Mouse (Mus musculus): ENCODE data around the gene Strn4. TPM values are rescaled to one million over a fixed set of nuclear protein-coding genes. Genes with fewer than 3 reads are reported as not detected.
A peak's percentile ranks its signal among the peaks of the same experiment; 100 is the strongest.

Strn4 gene
- 176 and 180 TPM in 2 replicates for polyA plus RNA-seq (2016; fragmentation: Nextera tagmentation; extraction: Ambion mirVana)

DNA sequence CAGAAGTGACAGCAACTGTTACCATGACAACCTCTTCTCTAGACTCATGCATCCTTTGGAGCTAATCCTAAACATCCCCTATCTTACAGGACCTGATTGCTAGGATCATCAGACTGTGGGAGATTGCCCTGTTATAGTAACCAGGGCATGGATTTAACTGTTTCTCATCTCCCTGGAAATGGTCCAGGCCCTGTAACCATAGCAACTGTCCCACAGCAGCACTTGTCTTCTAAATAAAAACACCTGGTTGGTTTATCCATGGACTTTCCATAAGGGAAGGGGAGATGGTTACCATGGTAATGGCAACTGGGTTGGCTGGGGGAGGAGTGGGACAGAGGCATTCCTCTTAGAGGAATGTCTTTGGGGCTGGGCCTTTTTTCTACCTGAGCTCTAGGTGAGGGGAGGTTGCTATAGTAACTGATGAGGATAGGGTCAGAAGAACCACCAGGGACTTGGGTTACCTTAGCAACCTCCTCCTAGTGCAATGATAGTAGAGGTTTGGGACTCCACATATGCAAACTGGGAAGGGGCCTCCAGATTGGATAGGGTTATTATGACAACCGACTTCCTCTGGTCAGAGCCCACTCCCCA is at the start of gene Strn4:
Gene Strn4 (plus strand): TSS at position 539 of the 591 bp plus-strand sequence.
- 0% methylated on average over 1 of the region's 1 CpGs for WGBS
- ATAC-seq (ENCODE audit: low FRiP score) = peak; percentile 74
- peaks cover 75% of the 10 kb centered on the region for H3K4me1 ChIP-seq

DNA sequence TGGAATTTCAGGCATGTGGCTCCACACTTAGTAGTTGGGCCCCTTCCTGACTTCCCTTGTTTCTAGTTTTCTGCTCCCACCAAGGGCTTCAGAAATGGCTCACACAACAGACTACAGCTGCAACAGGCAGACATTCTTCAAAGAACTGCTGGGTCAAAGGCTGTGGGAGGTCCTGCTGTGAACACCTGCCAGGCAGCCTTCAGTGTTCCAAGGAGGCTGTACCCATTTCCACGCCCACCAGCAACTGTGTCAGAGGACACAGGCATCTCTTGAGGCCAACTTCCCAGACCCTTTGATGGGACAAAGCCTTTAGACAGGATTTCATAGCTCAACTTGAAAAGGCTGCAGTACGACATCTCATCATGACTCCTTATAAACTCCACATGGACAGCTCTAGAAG is 49.2 kb upstream of the Strn4 start:
- H3K9me3 ChIP-seq = no peaks in the 10 kb centered on the region
- H3K9ac ChIP-seq = no peak overlapping the region
- H3K4me3 ChIP-seq (replicated peaks) = no peak overlapping the region
- H3K36me3 ChIP-seq (replicated peaks) = no peaks in the 10 kb centered on the region
- no peak overlapping the region for H3K27ac ChIP-seq
- WGBS = 25% methylated on average over 2 of the region's 2 CpGs
- H3K27me3 ChIP-seq = no peaks in the 10 kb centered on the region
- no peak for ATAC-seq (ENCODE audit: low FRiP score)
- no peak overlapping the region for H3K4me2 ChIP-seq
- peaks cover 8% of the 10 kb centered on the region for H3K4me1 ChIP-seq

More for the DNA sequence above, at the start of gene Strn4:
- peak within 1 kb of the TSS; percentile 99 for H3K27ac ChIP-seq
- H3K9me3 ChIP-seq = no peaks in the 10 kb centered on the region
- H3K27me3 ChIP-seq = peaks cover 32% of the 10 kb centered on the region
- H3K4me2 ChIP-seq = peak within 1 kb of the TSS; percentile 91
- H3K9ac ChIP-seq = peak within 1 kb of the TSS; percentile 99
- peak within 1 kb of the TSS; percentile 96 for H3K4me3 ChIP-seq (replicated peaks)
- H3K36me3 ChIP-seq (replicated peaks) = peaks cover 4% of the 10 kb centered on the region; the same call in 1 of the 2 replicates

DNA sequence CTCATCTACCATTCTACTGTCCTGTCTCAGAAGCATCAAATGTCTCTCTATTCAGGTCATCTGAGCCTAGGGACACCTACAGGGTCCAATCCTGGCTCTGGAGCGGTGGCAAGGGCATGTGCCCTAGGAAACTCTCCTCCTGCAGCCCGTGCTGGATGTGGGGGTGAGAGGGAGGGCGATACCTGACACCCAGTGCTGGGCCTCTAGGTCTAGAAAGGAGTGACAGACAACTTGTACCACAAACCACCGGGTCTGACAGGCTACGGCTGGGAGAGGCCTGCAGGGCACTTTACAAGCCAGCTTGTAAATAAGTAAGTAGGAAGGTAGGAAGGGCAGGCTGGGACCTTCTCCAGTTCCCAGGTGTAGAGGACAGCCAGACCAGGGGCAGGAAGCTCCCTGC is 39.8 kb upstream of the Strn4 start:
- no peak overlapping the region for H3K27ac ChIP-seq
- H3K27me3 ChIP-seq = no peaks in the 10 kb centered on the region
- peaks cover 4% of the 10 kb centered on the region; the same call in 1 of the 2 replicates for H3K9me3 ChIP-seq
- no peak for ATAC-seq (ENCODE audit: low FRiP score)
- no peak overlapping the region for H3K4me2 ChIP-seq
- no peak overlapping the region for H3K4me3 ChIP-seq (replicated peaks)
- no peaks in the 10 kb centered on the region for H3K36me3 ChIP-seq (replicated peaks)
- no peak overlapping the region for H3K9ac ChIP-seq
- 76% methylated on average over 5 of the region's 5 CpGs for WGBS
- no peaks in the 10 kb centered on the region for H3K4me1 ChIP-seq

DNA sequence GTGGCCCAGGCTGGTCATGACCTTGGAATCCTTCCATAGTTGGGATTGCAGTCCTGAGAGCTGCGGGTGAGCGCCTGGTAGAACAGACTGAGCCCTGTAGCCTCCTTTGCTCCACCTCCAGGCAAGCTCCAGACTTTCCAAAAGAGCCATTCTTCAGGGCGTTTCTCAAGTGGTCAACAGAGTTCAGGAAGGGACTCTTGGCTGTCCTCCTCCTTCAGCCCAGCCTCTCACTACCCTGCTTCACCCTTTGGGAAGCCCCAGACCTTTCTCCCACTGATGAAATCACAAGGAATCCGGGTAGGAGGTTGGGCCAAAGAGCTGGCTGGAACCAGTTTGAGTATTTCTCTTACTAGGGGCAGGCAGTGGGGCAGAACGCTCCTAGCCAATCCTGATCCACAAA is 35.6 kb upstream of the Strn4 start:
- no peak for ATAC-seq (ENCODE audit: low FRiP score)
- no peak overlapping the region for H3K4me3 ChIP-seq (replicated peaks)
- no peaks in the 10 kb centered on the region for H3K36me3 ChIP-seq (replicated peaks)
- H3K27ac ChIP-seq = no peak overlapping the region; the same call in 1 of the 2 replicates
- 76% methylated on average over 5 of the region's 5 CpGs for WGBS
- H3K4me2 ChIP-seq = no peak overlapping the region
- H3K9ac ChIP-seq = no peak overlapping the region
- H3K4me1 ChIP-seq = peaks cover 37% of the 10 kb centered on the region
- peaks cover 3% of the 10 kb centered on the region; the same call in 1 of the 2 replicates for H3K27me3 ChIP-seq
- H3K9me3 ChIP-seq = no peaks in the 10 kb centered on the region

DNA sequence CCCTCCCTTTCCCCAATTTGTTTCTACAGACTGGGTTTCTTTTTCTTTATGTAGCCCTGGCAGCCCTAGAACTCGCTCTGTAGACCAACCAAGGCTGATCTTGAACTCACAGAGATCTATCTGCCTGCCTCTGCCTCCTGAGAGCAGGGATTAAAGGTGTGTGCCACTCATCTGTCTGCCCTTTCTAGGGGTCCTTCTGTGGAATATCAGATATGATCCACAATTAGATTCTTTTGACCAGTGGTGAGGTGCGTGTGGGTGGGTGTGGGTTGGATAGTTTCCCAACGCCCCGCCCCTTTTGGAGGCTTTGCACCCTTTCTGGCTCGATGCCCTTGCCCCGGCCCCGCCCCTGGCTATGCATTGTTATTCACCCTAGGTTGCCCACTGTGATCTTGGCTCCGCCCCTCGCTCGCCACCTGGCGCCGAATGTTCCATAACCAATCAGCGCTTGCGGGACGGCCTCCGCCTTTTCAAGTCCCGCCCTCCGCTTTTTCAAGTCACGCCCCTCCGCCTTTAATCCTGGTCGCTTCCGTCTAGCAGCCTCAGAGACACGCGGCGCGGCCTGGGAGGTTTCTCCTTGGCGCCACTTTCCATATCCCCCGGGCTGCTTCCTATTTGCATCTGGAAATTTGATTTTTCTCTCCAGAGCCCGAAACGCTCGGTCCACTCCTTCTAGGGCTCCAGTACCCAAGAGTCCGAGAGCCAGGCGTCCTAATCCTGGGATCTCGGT is 34.7 kb upstream of the Strn4 start, which contains the start of gene Slc1a5:
Gene Slc1a5 (plus strand): TSS at position 516 of the 730 bp plus-strand sequence.
- H3K27ac ChIP-seq = peak within 1 kb of the TSS; percentile 50; the same call in 1 of the 2 replicates
- peak within 1 kb of the TSS; percentile 69 for H3K4me3 ChIP-seq (replicated peaks)
- H3K9ac ChIP-seq = peak within 1 kb of the TSS; percentile 75
- peak; percentile 85 for ATAC-seq (ENCODE audit: low FRiP score)
- H3K27me3 ChIP-seq = peaks cover 3% of the 10 kb centered on the region; the same call in 1 of the 2 replicates
- peaks cover 4% of the 10 kb centered on the region; the same call in 1 of the 2 replicates for H3K36me3 ChIP-seq (replicated peaks)
- WGBS = 2% methylated on average over 34 of the region's 34 CpGs
- H3K4me1 ChIP-seq = peaks cover 40% of the 10 kb centered on the region
- H3K9me3 ChIP-seq = no peaks in the 10 kb centered on the region
- H3K4me2 ChIP-seq = peak within 1 kb of the TSS; percentile 100

DNA sequence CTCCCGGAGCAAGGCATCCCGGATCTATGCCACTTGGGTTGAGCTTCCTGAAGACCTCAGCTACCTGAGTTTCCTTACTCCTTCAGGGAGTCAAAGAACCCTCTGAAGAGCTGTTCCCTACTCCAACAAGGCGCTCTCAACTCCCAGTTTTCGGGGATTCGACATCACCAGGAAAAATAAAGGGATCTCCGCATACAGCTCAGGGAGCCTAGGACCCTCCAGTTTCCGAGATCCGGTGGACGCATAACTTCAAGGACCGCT is 34.2 kb upstream of the Strn4 start:
- under 1% methylated on average over 10 of the region's 10 CpGs for WGBS
- peak overlapping the region; percentile 69 for H3K4me3 ChIP-seq (replicated peaks)
- ATAC-seq (ENCODE audit: low FRiP score) = no peak
- peak overlapping the region; percentile 100 for H3K4me2 ChIP-seq
- peak overlapping the region; percentile 75 for H3K9ac ChIP-seq
- H3K4me1 ChIP-seq = peaks cover 40% of the 10 kb centered on the region
- peaks cover 9% of the 10 kb centered on the region; the same call in 1 of the 2 replicates for H3K36me3 ChIP-seq (replicated peaks)
- H3K27me3 ChIP-seq = peaks cover 3% of the 10 kb centered on the region; the same call in 1 of the 2 replicates
- peak overlapping the region; percentile 50; the same call in 1 of the 2 replicates for H3K27ac ChIP-seq
- no peaks in the 10 kb centered on the region for H3K9me3 ChIP-seq

- Histone ChIP-seq H3K36me3 (replicated peaks) (peaks cover 13% of the 10 kb centered on the region; the same call in 1 of the 2 replicates), H3K27ac (no peak overlapping the region), H3K9ac (peak overlapping the region; percentile 75), H3K4me3 (replicated peaks) (peak overlapping the region; percentile 69), H3K4me1 (peaks cover 40% of the 10 kb centered on the region), H3K9me3 (no peaks in the 10 kb centered on the region), H3K27me3 (peaks cover 3% of the 10 kb centered on the region; the same call in 1 of the 2 replicates), H3K4me2 (peak overlapping the region; percentile 100)
- WGBS = under 1% methylated on average over 60 of the region's 60 CpGs
- peak; percentile 30 for ATAC-seq (ENCODE audit: low FRiP score)
These were observed 33.7 kb upstream of the Strn4 start for GRCm38 (mm10) chr7:16781816-16782554.

DNA sequence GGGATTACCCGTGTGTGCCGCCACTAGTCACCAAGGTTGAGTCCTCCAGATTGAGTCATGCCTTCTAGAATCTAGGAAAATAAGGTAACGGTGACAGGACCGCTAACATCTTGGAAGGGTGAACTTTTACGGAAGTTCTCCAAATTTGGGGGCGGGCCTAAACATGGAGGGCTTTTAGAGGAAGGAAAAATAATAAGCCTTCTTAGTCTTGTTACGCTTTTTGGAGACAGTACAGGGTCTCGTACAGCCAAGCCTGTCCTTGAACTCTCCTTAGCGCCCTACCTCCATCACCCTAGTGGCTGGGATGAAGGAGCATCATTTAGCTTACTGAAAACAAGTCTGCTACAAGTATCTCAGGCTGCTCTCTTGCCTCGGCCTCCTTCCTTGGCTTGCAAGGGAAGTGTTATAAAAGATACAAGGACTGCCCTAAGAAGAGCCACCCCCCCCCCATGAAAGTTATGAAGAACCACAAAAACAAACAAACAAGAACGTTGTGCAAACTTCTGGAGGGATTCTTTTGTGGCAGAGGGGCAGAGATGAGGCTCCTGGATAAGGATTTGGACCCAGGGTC is 33.0 kb upstream of the Strn4 start:
- ATAC-seq (ENCODE audit: low FRiP score) = no peak
- WGBS = 3% methylated on average over 11 of the region's 11 CpGs
- Histone ChIP-seq H3K4me3 (replicated peaks) (peak overlapping the region; percentile 69), H3K4me1 (peaks cover 40% of the 10 kb centered on the region), H3K9me3 (no peaks in the 10 kb centered on the region), H3K27ac (no peak overlapping the region), H3K27me3 (peaks cover 3% of the 10 kb centered on the region; the same call in 1 of the 2 replicates), H3K9ac (peak overlapping the region; percentile 75), H3K4me2 (peak overlapping the region; percentile 100), H3K36me3 (replicated peaks) (peaks cover 13% of the 10 kb centered on the region; the same call in 1 of the 2 replicates)

DNA sequence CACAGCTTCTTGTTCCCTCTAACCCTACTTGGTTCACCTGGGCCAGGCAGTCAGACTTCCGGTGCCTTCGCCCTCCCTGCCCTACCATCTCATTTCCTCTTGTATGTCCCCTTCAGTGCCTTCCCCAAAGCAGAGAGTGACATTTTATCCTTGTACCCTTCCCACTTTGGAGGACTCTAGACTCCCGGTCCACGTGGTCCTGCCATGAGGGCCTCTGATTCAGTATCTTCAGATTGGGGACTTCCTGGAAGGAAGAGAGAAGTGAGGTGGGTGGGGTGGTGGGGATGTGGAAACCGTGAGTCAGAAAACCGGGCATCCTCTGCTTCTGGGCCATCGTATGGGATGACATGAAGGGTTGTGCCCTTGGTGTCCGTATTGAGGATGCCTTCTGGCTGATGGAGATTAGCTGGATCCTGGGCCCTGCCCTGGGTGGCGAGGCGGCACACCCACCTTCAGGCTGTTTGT is 32.4 kb upstream of the Strn4 start:
- peak overlapping the region; percentile 100 for H3K4me2 ChIP-seq
- no peak for ATAC-seq (ENCODE audit: low FRiP score)
- peaks cover 40% of the 10 kb centered on the region for H3K4me1 ChIP-seq
- 17% methylated on average over 10 of the region's 10 CpGs for WGBS
- no peak overlapping the region for H3K27ac ChIP-seq
- peak overlapping the region; percentile 75; the same call in 1 of the 2 replicates for H3K9ac ChIP-seq
- H3K36me3 ChIP-seq (replicated peaks) = peaks cover 18% of the 10 kb centered on the region; the same call in 1 of the 2 replicates
- H3K9me3 ChIP-seq = no peaks in the 10 kb centered on the region
- H3K27me3 ChIP-seq = peaks cover 3% of the 10 kb centered on the region; the same call in 1 of the 2 replicates
- H3K4me3 ChIP-seq (replicated peaks) = peak overlapping the region; percentile 69

DNA sequence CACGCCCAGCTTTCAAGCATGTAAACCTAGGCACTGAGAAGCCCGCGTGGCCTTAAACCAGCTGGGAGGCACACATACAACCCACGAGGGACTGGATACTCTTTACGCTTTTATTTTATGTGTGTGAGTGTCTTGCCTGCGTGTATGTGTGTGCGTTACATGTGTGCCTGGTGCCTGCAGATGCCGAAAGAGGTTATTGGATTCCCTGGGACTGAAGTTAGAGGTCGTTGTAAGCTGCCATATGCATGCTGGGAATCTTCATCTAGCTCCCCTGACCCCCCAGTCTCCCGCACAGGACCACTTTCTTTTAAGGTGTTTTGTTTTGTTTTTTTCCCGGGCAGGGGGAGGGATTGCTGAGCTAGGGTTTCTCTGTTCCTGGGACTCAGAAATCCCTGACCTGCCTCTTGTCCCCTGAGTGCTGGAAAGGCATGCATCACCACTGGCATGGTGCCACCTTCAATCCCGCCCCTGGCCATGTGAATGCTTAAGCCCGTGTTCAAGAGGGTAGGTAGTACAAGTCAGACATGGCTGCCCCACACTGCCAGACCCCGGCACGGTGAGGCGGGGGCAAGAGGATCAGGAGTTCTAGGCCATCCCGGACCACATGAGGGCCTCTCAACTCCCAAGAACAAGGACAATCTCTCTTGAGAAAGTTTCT is 31.8 kb upstream of the Strn4 start:
- Histone ChIP-seq H3K27ac (no peak overlapping the region), H3K9ac (peak overlapping the region; percentile 75; the same call in 1 of the 2 replicates), H3K4me1 (peaks cover 40% of the 10 kb centered on the region), H3K27me3 (peaks cover 3% of the 10 kb centered on the region; the same call in 1 of the 2 replicates), H3K4me3 (replicated peaks) (peak overlapping the region; percentile 69), H3K4me2 (peak overlapping the region; percentile 100), H3K36me3 (replicated peaks) (peaks cover 20% of the 10 kb centered on the region; the same call in 1 of the 2 replicates), H3K9me3 (no peaks in the 10 kb centered on the region)
- ATAC-seq (ENCODE audit: low FRiP score) = no peak
- 41% methylated on average over 17 of the region's 17 CpGs for WGBS

- H3K36me3 ChIP-seq (replicated peaks) = peaks cover 23% of the 10 kb centered on the region; the same call in 1 of the 2 replicates
- H3K9me3 ChIP-seq = no peaks in the 10 kb centered on the region
- H3K27me3 ChIP-seq = peaks cover 3% of the 10 kb centered on the region; the same call in 1 of the 2 replicates
- peaks cover 40% of the 10 kb centered on the region for H3K4me1 ChIP-seq
- peak overlapping the region; percentile 69; the same call in 1 of the 2 replicates for H3K4me3 ChIP-seq (replicated peaks)
- no peak for ATAC-seq (ENCODE audit: low FRiP score)
- H3K27ac ChIP-seq = no peak overlapping the region
- H3K9ac ChIP-seq = no peak overlapping the region
- peak overlapping the region; percentile 100 for H3K4me2 ChIP-seq
- 73% methylated on average over 10 of the region's 10 CpGs for WGBS
These were observed 31.2 kb upstream of the Strn4 start for GRCm38 (mm10) chr7:16784498-16784976.

Data from forebrain, embryonic 12.5 days (tissue).